Mouse (Mus musculus) cerebellum, adult 2 months (tissue): ENCODE results near the gene Rab6a.
A peak's percentile ranks its signal among the peaks of the same experiment; 100 is the strongest.

Source experiments
- CTCF ChIP-seq: fragments of 200-500 bp; IDR thresholded peaks from 2 replicates; pipeline ENCODE4 v1.5.1; 2011; ENCODE audit warnings: low read depth, mild to moderate bottlenecking, control low read depth, low read length, moderate library complexity, borderline replicate concordance; ENCODE audit not compliant: insufficient read depth
- POLR2A ChIP-seq: fragments of 200-500 bp; IDR thresholded peaks from 2 replicates; pipeline ENCODE4 v1.6.1; 2011; ENCODE audit warnings: low read length, control low read depth, borderline replicate concordance; ENCODE audit not compliant: insufficient read depth

GRCm38 (mm10) chr7:100637657-100638056, 30.4 kb downstream of the Rab6a start:
- TF ChIP-seq CTCF, result peak; percentile 33; the same call in 1 of the 2 replicates
- TF ChIP-seq POLR2A, result no peak
